Mouse (Mus musculus) hindbrain, postnatal 0 days (tissue): Measurements from ENCODE around the gene Slc38a7. TPM values are rescaled to one million over a fixed set of nuclear protein-coding genes. Genes with fewer than 3 reads are reported as not detected.
"Not testable (repeated sequence)": the region's sequence is repeated elsewhere in the genome, so short reads cannot be mapped to it uniquely, and the experiment has no call there.

Experiments
- ATAC-seq: fragments of 200-750 bp; cut with Nextera tagmentation; 2 replicates; pipeline ENCODE4 v1.8.0; 2017; ENCODE audit warnings: mild to moderate bottlenecking, moderate TSS enrichment, moderate library complexity
- DNase-seq: peaks from one replicate; pipeline ENCODE4 v3.0.0-alpha.2; 2015; ENCODE audit warnings: low spot score
- H3K27ac ChIP-seq: fragments of 300-500 bp; sonication (generic); 2 replicates; pipeline ENCODE4 v1.5.1; 2014; ENCODE audit warnings: mild to moderate bottlenecking
- H3K27me3 ChIP-seq: fragments of 300-500 bp; sonication (generic); 2 replicates; pipeline ENCODE4 v1.6.1; 2014; ENCODE audit warnings: low read length, mixed read lengths; ENCODE audit not compliant: insufficient read depth
- H3K36me3 ChIP-seq: fragments of 300-500 bp; sonication (generic); 2 replicates; pipeline ENCODE4 v1.6.1; 2014; ENCODE audit warnings: low read length, mixed read lengths; ENCODE audit not compliant: insufficient read depth
- H3K4me1 ChIP-seq: fragments of 300-500 bp; sonication (generic); 2 replicates; pipeline ENCODE4 v1.6.1; 2014; ENCODE audit warnings: antibody characterized with exemption, low read length, mixed read lengths; ENCODE audit not compliant: insufficient read depth
- H3K4me2 ChIP-seq: fragments of 300-500 bp; sonication (generic); 2 replicates; pipeline ENCODE4 v1.6.1; 2014; ENCODE audit warnings: low read depth, mild to moderate bottlenecking, low read length, moderate library complexity, mixed read lengths
- H3K4me3 ChIP-seq: fragments of 300-500 bp; sonication (generic); 2 replicates; pipeline ENCODE4 v1.5.1; 2014; ENCODE audit warnings: low read length
- H3K9ac ChIP-seq: fragments of 300-500 bp; sonication (generic); replicated peaks from 2 replicates; pipeline ENCODE4 v1.6.1; 2014; ENCODE audit warnings: mild to moderate bottlenecking, low read length, moderate library complexity, mixed read lengths
- H3K9me3 ChIP-seq: fragments of 300-500 bp; sonication (generic); 2 replicates; pipeline ENCODE4 v1.6.1; 2016; ENCODE audit warnings: low read length, mixed read lengths
- CTCF ChIP-seq: IDR thresholded peaks from 2 replicates; pipeline ENCODE4 v1.5.1; 2016; ENCODE audit warnings: antibody characterized with exemption, control low read depth, low read depth
- WGBS: fragments of 180-500 bp; shearing (Covaris S2); extraction: QIAGEN DNeasy Blood & Tissue Kit; methylation state at CpG from one replicate; pipeline ENCODE4 v1.1.7; 2014; 5-methylcytosine and 5-hydroxymethylcytosine counted together
- polyA plus RNA-seq: library from polyadenylated mRNA; unstranded; fragments of >200 nt; fragmentation: Nextera tagmentation; extraction: Ambion mirVana; gene quantifications from 2 replicates; pipeline ENCODE4 v1.2.1, GENCODE M21; 2015
- total RNA-seq: library from RNA; depleted of rRNA; stranded (reverse); fragments of >200 nt; gene quantifications from 2 replicates; pipeline ENCODE4 v1.2.3, GENCODE M21; 2014

Gene Slc38a7
- total and polyA plus RNA-seq, 2 experiments from 2014 or later, result 21.6 to 35.6 TPM

GRCm38 (mm10) chr8:95830144-95830543, 23.2 kb downstream of the Slc38a7 start:
- no peaks in the 10 kb centered on the region for H3K9me3 ChIP-seq
- no peak for TF ChIP-seq CTCF
- no peak overlapping the region for H3K9ac ChIP-seq
- H3K36me3 ChIP-seq, result no peaks in the 10 kb centered on the region
- ATAC-seq (no peak), DNase-seq (no peak)
- no peak overlapping the region for H3K4me2 ChIP-seq
- peaks cover 4% of the 10 kb centered on the region; the same call in 1 of the 2 replicates for H3K4me1 ChIP-seq
- H3K27me3 ChIP-seq, result no peaks in the 10 kb centered on the region
- no peak overlapping the region for H3K27ac ChIP-seq
- H3K4me3 ChIP-seq, result no peak overlapping the region
- WGBS, result 86% methylated on average over 3 of the region's 3 CpGs

- 56% methylated on average over 25 of the region's 25 CpGs for WGBS
These were observed 28.2 kb downstream of the Slc38a7 start, which contains the start of gene Sap18b for GRCm38 (mm10) chr8:95825162-95825561. TSS of gene Sap18b (plus strand) at chr8:95825346.

GRCm38 (mm10) chr8:95822699-95823098, 30.6 kb downstream of the Slc38a7 start:
- Histone ChIP-seq H3K27me3 (no peaks in the 10 kb centered on the region), H3K9ac (no peak overlapping the region), H3K4me2 (no peak overlapping the region), H3K9me3 (no peaks in the 10 kb centered on the region), H3K36me3 (no peaks in the 10 kb centered on the region), H3K4me1 (no peaks in the 10 kb centered on the region), H3K27ac (no peak overlapping the region), H3K4me3 (no peak overlapping the region)
- ATAC-seq (no peak), DNase-seq (no peak)
- 82% methylated on average over 3 of the region's 3 CpGs for WGBS
- TF ChIP-seq CTCF, result no peak

More at GRCm38 (mm10) chr8:95825162-95825561, 28.2 kb downstream of the Slc38a7 start, which contains the start of gene Sap18b:
- H3K27me3 ChIP-seq, H3K9ac ChIP-seq, H3K27ac ChIP-seq, DNase-seq, H3K4me1 ChIP-seq, H3K36me3 ChIP-seq, H3K4me2 ChIP-seq, H3K9me3 ChIP-seq, H3K4me3 ChIP-seq, ATAC-seq: not testable (repeated sequence)

GRCm38 (mm10) chr8:95822096-95822495, 31.2 kb downstream of the Slc38a7 start:
- no peak overlapping the region for H3K27ac ChIP-seq
- H3K9me3 ChIP-seq, result no peaks in the 10 kb centered on the region
- ATAC-seq (no peak), DNase-seq (no peak)
- no peak overlapping the region for H3K4me2 ChIP-seq
- H3K4me1 ChIP-seq, result no peaks in the 10 kb centered on the region
- WGBS, result 86% methylated on average over 5 of the region's 5 CpGs
- no peak overlapping the region for H3K9ac ChIP-seq
- no peak overlapping the region for H3K4me3 ChIP-seq
- H3K36me3 ChIP-seq, result no peaks in the 10 kb centered on the region
- TF ChIP-seq CTCF, result no peak
- no peaks in the 10 kb centered on the region for H3K27me3 ChIP-seq

- Histone ChIP-seq H3K36me3 (no peaks in the 10 kb centered on the region), H3K27me3 (no peaks in the 10 kb centered on the region), H3K9ac (no peak overlapping the region), H3K27ac (no peak overlapping the region), H3K4me1 (no peaks in the 10 kb centered on the region), H3K4me3 (no peak overlapping the region), H3K9me3 (no peaks in the 10 kb centered on the region), H3K4me2 (no peak overlapping the region)
- DNase-seq (no peak), ATAC-seq (no peak)
- no peak for TF ChIP-seq CTCF
- 90% methylated on average over 6 of the region's 6 CpGs for WGBS
These were observed 32.1 kb downstream of the Slc38a7 start for GRCm38 (mm10) chr8:95821266-95821665.

- ATAC-seq (no peak), DNase-seq (no peak)
- TF ChIP-seq CTCF, result no peak
- 38% methylated on average over 1 of the region's 1 CpGs for whole genome bisulfite sequencing
- H3K4me3 ChIP-seq, result no peak overlapping the region
- H3K4me2 ChIP-seq, result no peak overlapping the region
- no peaks in the 10 kb centered on the region for H3K9me3 ChIP-seq
- no peaks in the 10 kb centered on the region for H3K4me1 ChIP-seq
- no peaks in the 10 kb centered on the region for H3K36me3 ChIP-seq
- H3K27ac ChIP-seq, result no peak overlapping the region
- H3K27me3 ChIP-seq, result no peaks in the 10 kb centered on the region
- H3K9ac ChIP-seq, result no peak overlapping the region
These were observed 35.1 kb downstream of the Slc38a7 start for GRCm38 (mm10) chr8:95818211-95818610.

GRCm38 (mm10) chr8:95817597-95817996, 35.7 kb downstream of the Slc38a7 start:
- Histone ChIP-seq H3K36me3 (no peaks in the 10 kb centered on the region), H3K4me3 (no peak overlapping the region), H3K9ac (no peak overlapping the region), H3K27me3 (no peaks in the 10 kb centered on the region), H3K27ac (no peak overlapping the region), H3K9me3 (no peaks in the 10 kb centered on the region), H3K4me2 (no peak overlapping the region), H3K4me1 (no peaks in the 10 kb centered on the region)
- 67% methylated on average over 3 of the region's 3 CpGs for WGBS
- no peak for ATAC-seq
- TF ChIP-seq CTCF, result no peak
- no peak for DNase-seq
